Mouse (Mus musculus) inflammation-experienced regulatory T-cells, adult 6 months (primary cell): ENCODE measurements around the gene Tas2r144. TPM values are rescaled to one million over a fixed set of nuclear protein-coding genes. Genes with fewer than 3 reads are reported as not detected.

Experiments
- polyA plus RNA-seq, 3 experiments: library from polyadenylated mRNA; unstranded; fragments of 100-300 nt; shearing (Covaris generic); gene quantifications; one replicate each; pipeline ENCODE4 v1.2.1; 2017

Gene Tas2r144
- polyA plus RNA-seq, 3 experiments from 2014 or later: not detected

Other genes starting within 250 kb of the Tas2r144 start
- gene Sval3, start 247.2 kb upstream of the Tas2r144 start, polyA plus RNA-seq: not detected
- not detected for gene Sva, start 176.9 kb upstream of the Tas2r144 start, polyA plus RNA-seq
- gene Tas2r139, start 74.4 kb upstream of the Tas2r144 start, polyA plus RNA-seq: not detected
- gene Gstk1, start 30.6 kb downstream of the Tas2r144 start, polyA plus RNA-seq: 1 to 10 TPM; 1.7 to 8.4 (median 6.6) TPM
- gene Tmem139, start 46.6 kb downstream of the Tas2r144 start, polyA plus RNA-seq: not detected
- gene Casp2, start 49.7 kb downstream of the Tas2r144 start, polyA plus RNA-seq: 10 to 100 TPM; 46.6 to 55.8 (median 52.1) TPM
- gene Clcn1, start 71.4 kb downstream of the Tas2r144 start, polyA plus RNA-seq: not detected
- not detected for gene Fam131b, start 109.3 kb downstream of the Tas2r144 start, polyA plus RNA-seq
- 100 to 1,000 TPM in 1 of 3 experiments, 10 to 100 TPM in 2; 39.3 to 108 (median 40.8) TPM for gene Zyx, start 134.3 kb downstream of the Tas2r144 start, polyA plus RNA-seq
- gene Epha1, start 157.9 kb downstream of the Tas2r144 start, polyA plus RNA-seq: under 1 TPM; 0.19 to 0.69 (median 0.67) TPM
- not detected for gene Tas2r143, start 184.9 kb downstream of the Tas2r144 start, polyA plus RNA-seq
- not detected for gene Tas2r135, start 190.1 kb downstream of the Tas2r144 start, polyA plus RNA-seq
- not detected for gene Tas2r126, start 219.2 kb downstream of the Tas2r144 start, polyA plus RNA-seq
- not detected for gene Olfr458, start 249.9 kb downstream of the Tas2r144 start, polyA plus RNA-seq